Mouse (Mus musculus) kidney, adult 2 months (tissue): ENCODE results near the gene Tmcc3.

Experiments used
- CTCF ChIP-seq: fragments of 200-500 bp; conservative IDR thresholded peaks from 2 replicates; pipeline ENCODE4 v1.5.1; 2011; ENCODE audit warnings: low read depth, mild to moderate bottlenecking, control low read depth, low read length, moderate library complexity, mixed read lengths; ENCODE audit not compliant: insufficient read depth, insufficient read length
- POLR2A ChIP-seq: fragments of 200-500 bp; IDR thresholded peaks from one replicate; pipeline ENCODE4 v1.6.1; 2011; ENCODE audit warnings: low read depth, low read length, control low read depth

GRCm38 (mm10) chr10:94312007-94312715 is 412 bp downstream of the Tmcc3 start:
- TF ChIP-seq POLR2A = no peak
- TF ChIP-seq CTCF = no peak
